Mouse (Mus musculus) liver, postnatal 0 days (tissue): Measurements from ENCODE around the gene Mark2.
A peak's percentile ranks its signal among the peaks of the same experiment; 100 is the strongest.

Experiments
- CTCF ChIP-seq: sonication (generic); IDR thresholded peaks from 2 replicates; pipeline ENCODE4 v1.5.1; 2016; ENCODE audit warnings: antibody characterized with exemption, low read depth
- EP300 ChIP-seq: IDR thresholded peaks from 2 replicates; pipeline ENCODE4 v1.6.1; 2016; ENCODE audit warnings: antibody characterized with exemption, low read depth, mild to moderate bottlenecking

DNA sequence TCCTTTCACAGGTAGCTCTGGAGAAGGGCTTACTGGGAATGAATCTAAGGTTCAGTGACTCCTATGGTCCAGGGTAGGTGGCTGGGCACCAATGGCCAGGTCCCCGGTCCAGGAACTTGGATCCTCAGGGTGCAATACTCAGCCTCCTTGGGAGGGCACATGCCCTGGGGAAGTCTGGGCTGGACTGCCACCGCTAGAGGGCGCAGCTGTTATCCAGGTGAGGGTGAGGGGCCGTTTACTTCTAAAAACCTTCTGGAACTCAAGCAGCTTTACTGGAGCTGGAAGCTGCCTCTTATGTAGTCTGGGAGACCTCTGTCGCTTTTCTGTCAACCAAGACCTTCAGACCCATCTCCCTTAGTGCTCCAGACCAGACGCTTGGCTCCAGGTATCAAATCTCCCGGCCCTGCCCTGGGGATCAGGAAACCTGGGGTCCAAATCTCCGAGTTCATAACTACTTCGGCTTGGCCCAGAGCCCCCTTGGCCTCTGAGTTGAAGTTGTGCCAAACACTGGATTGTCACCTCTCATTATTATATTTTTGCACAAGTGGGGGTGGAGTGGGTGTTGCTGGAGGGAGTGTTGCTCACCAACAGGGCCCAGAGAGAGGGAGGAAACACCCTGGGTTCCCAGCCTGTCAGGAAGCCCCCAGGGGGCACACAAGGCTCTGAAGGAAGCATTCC lies 77.4 kb downstream of the Mark2 start:
- TF ChIP-seq CTCF (peak; percentile 92), EP300 (no peak)
